Mouse (Mus musculus) limb, embryonic 12.5 days (tissue): ENCODE results near the gene Papss1. TPM values are rescaled to one million over a fixed set of nuclear protein-coding genes. Genes with fewer than 3 reads are reported as not detected.

ENCODE experiments used
- ATAC-seq: fragments of 200-750 bp; cut with Nextera tagmentation; 2 replicates; pipeline ENCODE4 v1.8.0; 2017; ENCODE audit warnings: low read depth, moderate TSS enrichment; ENCODE audit not compliant: insufficient number of reproducible peaks, insufficient read depth, low FRiP score, low TSS enrichment
- H3K27ac ChIP-seq: fragments of 300-500 bp; sonication (generic); 2 replicates; pipeline ENCODE4 v1.5.1; 2016; ENCODE audit warnings: mild to moderate bottlenecking, moderate library complexity
- H3K27me3 ChIP-seq: fragments of 300-500 bp; sonication (generic); 2 replicates; pipeline ENCODE4 v1.6.1; 2016; ENCODE audit warnings: mild to moderate bottlenecking, moderate library complexity
- H3K36me3 ChIP-seq: fragments of 300-500 bp; sonication (generic); 2 replicates; pipeline ENCODE4 v1.6.1; 2016; ENCODE audit warnings: mild to moderate bottlenecking, moderate library complexity
- H3K4me1 ChIP-seq: fragments of 300-500 bp; sonication (generic); replicated peaks from 2 replicates; pipeline ENCODE4 v1.6.1; 2016
- H3K4me2 ChIP-seq: fragments of 300-500 bp; sonication (generic); 2 replicates; pipeline ENCODE4 v1.6.1; 2016; ENCODE audit warnings: mild to moderate bottlenecking, moderate library complexity
- H3K4me3 ChIP-seq: fragments of 300-500 bp; sonication (generic); replicated peaks from 2 replicates; pipeline ENCODE4 v1.5.1; 2016; ENCODE audit warnings: mild to moderate bottlenecking
- H3K9ac ChIP-seq: fragments of 300-500 bp; sonication (generic); replicated peaks from 2 replicates; pipeline ENCODE4 v1.6.1; 2016; ENCODE audit warnings: mild to moderate bottlenecking, moderate library complexity
- H3K9me3 ChIP-seq: fragments of 300-500 bp; sonication (generic); 2 replicates; pipeline ENCODE4 v1.6.1; 2016; ENCODE audit warnings: mild to moderate bottlenecking, moderate library complexity
- WGBS: fragments of 180-500 bp; shearing (Covaris S2); methylation state at CpG from one replicate; pipeline ENCODE4 v1.1.7; 2016; 5-methylcytosine and 5-hydroxymethylcytosine counted together
- polyA plus RNA-seq: library from polyadenylated mRNA; unstranded; fragments of >200 nt; fragmentation: Nextera tagmentation; extraction: Ambion mirVana; gene quantifications from 2 replicates; pipeline ENCODE4 v1.2.1, GENCODE M21; 2016

The Papss1 gene
- polyA plus RNA-seq, 1 experiment from 2014 or later: 129 TPM

DNA sequence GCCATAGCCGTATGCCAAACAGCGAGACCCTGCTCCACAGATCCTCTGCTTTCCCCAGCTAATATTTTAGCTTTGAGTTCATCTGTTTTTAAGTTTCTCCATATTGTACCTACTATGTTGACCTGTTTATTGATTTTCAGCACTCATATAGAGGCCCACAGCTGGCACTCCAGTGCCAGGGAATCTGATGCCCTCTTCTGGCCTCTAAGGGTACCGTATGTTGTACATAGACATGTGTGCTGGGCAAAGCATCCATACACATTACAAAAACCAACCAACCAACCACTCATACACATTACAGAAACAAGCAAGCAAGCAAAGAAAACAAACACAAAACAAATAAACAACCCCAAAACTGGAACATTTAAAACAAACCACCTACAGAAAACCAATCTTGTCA is 22.2 kb downstream of the Papss1 start:
- Histone ChIP-seq H3K4me1 (no peaks in the 10 kb centered on the region), H3K36me3 (peaks cover 94% of the 10 kb centered on the region), H3K9ac (no peak overlapping the region), H3K27me3 (no peaks in the 10 kb centered on the region), H3K4me2 (no peak overlapping the region), H3K9me3 (no peaks in the 10 kb centered on the region), H3K4me3 (no peak overlapping the region), H3K27ac (no peak overlapping the region)
- no peak for ATAC-seq
- 89% methylated on average over 3 of the region's 3 CpGs for WGBS

- no peaks in the 10 kb centered on the region for H3K27me3 ChIP-seq
- no peak for ATAC-seq
- no peak overlapping the region for H3K27ac ChIP-seq
- no peaks in the 10 kb centered on the region for H3K9me3 ChIP-seq
- H3K36me3 ChIP-seq: peaks cover 83% of the 10 kb centered on the region
- 96% methylated on average over 10 of the region's 10 CpGs for WGBS
- H3K4me3 ChIP-seq: no peak overlapping the region
- no peaks in the 10 kb centered on the region for H3K4me1 ChIP-seq
- no peak overlapping the region for H3K9ac ChIP-seq
- H3K4me2 ChIP-seq: no peak overlapping the region
These were observed 23.4 kb downstream of the Papss1 start for GRCm38 (mm10) chr3:131587959-131588358.

DNA sequence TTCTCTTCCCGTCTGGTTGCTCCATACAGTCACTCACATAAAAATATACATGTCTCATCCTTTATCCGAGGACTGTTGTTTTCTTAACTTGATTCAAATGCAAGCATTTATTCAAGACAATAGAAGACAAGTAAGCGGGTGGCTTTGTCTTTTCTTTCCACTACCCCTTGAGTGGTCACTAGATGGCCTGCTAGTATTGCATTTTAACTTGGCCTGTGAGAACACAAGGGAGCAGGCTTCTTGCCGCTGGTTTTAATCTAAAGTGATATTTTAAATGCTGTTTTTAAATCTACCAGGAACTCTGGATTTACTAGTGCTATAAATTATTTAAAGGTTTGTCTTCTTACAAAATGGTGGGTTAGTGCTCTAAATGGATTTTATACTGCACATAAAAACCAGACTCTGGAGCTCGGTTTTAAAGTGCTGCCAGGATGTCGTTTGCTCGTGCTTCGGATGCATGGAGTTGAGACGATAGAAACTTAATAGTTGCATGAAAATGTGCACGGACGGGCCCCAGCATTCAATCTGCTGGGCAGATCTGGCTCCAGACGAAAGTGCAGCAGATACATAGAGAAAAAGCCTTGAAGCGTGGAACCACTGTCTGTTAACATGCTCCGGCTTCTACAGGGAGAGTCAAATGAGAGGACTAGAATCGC is 28.7 kb downstream of the Papss1 start:
- H3K27me3 ChIP-seq: no peaks in the 10 kb centered on the region
- H3K4me2 ChIP-seq: peak overlapping the region; percentile 10; the same call in 1 of the 2 replicates
- WGBS: 40% methylated on average over 15 of the region's 15 CpGs
- H3K4me1 ChIP-seq: peaks cover 6% of the 10 kb centered on the region; the same call in 1 of the 2 replicates
- no peaks in the 10 kb centered on the region for H3K9me3 ChIP-seq
- no peak overlapping the region for H3K9ac ChIP-seq
- peaks cover 50% of the 10 kb centered on the region for H3K36me3 ChIP-seq
- no peak; the same call in 1 of the 2 replicates for ATAC-seq
- no peak overlapping the region for H3K4me3 ChIP-seq
- peak overlapping the region; percentile 80 for H3K27ac ChIP-seq

DNA sequence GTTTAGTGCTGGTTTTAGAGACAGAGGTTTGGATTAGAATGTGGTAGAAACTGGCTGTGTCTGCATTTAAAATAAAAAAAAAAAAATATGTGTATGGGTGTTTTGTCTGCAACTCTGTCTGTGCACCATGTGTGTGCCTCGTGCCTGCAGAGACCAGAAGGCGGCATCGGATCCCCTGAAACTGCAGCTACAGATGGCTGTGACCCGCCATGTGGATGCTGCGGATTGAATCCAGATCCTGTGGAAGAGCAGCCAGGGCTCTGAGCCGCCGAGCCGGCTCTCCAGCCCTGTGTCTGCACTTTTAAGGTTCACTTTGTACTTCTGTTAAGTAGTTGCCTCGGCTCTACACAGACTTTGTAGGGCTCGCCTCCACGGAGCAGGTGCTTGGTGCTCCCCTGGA is 29.8 kb downstream of the Papss1 start:
- no peak for ATAC-seq
- Histone ChIP-seq H3K4me1 (peaks cover 6% of the 10 kb centered on the region; the same call in 1 of the 2 replicates), H3K4me3 (no peak overlapping the region), H3K27me3 (no peaks in the 10 kb centered on the region), H3K4me2 (no peak overlapping the region), H3K36me3 (peaks cover 39% of the 10 kb centered on the region), H3K9ac (no peak overlapping the region), H3K9me3 (no peaks in the 10 kb centered on the region), H3K27ac (no peak overlapping the region)
- 80% methylated on average over 11 of the region's 11 CpGs for WGBS

DNA sequence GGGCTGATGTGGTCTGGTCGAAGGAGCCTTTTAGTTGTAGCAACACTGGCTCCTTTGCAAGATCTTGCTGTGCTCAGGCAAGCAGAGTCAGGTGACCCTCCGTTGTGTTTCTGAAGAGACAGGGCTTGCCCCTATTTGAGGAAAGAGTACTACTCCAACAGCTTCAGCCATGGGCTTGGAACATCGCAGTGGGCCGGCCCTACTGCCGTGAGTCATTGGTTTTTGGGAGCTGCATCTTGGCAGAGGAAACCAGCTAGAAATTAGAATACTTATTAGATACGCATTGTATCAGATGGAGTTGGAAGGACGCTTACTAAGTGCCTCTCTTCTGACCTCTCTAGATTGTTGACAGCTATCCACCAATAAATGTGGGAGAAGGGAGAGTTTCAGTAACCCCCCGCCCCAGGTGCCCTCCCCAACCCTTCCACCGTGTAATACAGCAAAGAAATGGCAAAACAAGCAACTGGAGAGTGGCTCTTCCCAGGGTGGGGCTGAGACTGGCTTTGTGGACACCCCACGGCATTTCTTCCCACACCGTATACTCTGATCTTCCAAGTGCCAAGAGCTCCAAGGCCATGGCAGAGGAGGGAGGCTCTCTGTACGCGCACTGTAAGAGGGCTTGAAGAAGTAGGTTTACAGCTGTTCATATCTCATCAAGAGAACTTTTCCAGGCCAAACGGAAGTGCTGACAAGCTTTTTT is 31.1 kb downstream of the Papss1 start:
- WGBS: 90% methylated on average over 14 of the region's 14 CpGs

GRCm38 (mm10) chr3:131600726-131601125 is 36.2 kb downstream of the Papss1 start:
- H3K4me2 ChIP-seq: no peak overlapping the region
- H3K27me3 ChIP-seq: no peaks in the 10 kb centered on the region
- H3K9ac ChIP-seq: no peak overlapping the region
- H3K4me3 ChIP-seq: no peak overlapping the region
- H3K36me3 ChIP-seq: peaks cover 54% of the 10 kb centered on the region
- no peak for ATAC-seq
- no peaks in the 10 kb centered on the region for H3K9me3 ChIP-seq
- no peak overlapping the region for H3K27ac ChIP-seq
- WGBS: 89% methylated on average over 11 of the region's 11 CpGs
- H3K4me1 ChIP-seq: peaks cover 5% of the 10 kb centered on the region; the same call in 1 of the 2 replicates

More for the DNA sequence above, 31.1 kb downstream of the Papss1 start:
- no peaks in the 10 kb centered on the region for H3K9me3 ChIP-seq
- H3K27me3 ChIP-seq: no peaks in the 10 kb centered on the region
- H3K4me1 ChIP-seq: peaks cover 6% of the 10 kb centered on the region; the same call in 1 of the 2 replicates
- ATAC-seq: no peak
- H3K36me3 ChIP-seq: peaks cover 34% of the 10 kb centered on the region
- H3K4me2 ChIP-seq: no peak overlapping the region
- H3K9ac ChIP-seq: no peak overlapping the region
- H3K4me3 ChIP-seq: no peak overlapping the region
- H3K27ac ChIP-seq: no peak overlapping the region

DNA sequence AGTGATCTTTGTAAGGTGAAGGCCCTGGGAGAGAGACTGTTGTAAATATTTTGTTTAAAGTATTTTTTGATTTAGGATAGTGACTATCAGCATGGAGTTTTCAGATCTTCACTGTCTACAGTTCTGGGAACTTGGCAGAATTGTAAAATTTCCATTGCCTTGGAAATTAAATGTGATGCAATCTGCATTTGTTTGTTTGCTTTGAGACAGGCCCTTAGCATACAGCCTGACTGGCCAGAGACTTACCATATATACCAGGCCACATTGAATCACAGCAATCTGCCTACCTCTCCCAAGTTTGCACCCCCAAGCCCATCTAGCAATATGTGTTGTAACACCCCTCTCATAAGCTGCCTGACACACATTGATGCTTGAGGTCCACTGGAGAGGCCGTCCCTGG is 36.8 kb downstream of the Papss1 start:
- Histone ChIP-seq H3K4me3 (no peak overlapping the region), H3K36me3 (peaks cover 60% of the 10 kb centered on the region), H3K27ac (no peak overlapping the region), H3K9me3 (no peaks in the 10 kb centered on the region), H3K4me1 (peaks cover 5% of the 10 kb centered on the region; the same call in 1 of the 2 replicates), H3K27me3 (no peaks in the 10 kb centered on the region), H3K4me2 (no peak overlapping the region), H3K9ac (no peak overlapping the region)
- WGBS: 92% methylated on average over 1 of the region's 1 CpGs
- ATAC-seq: no peak

DNA sequence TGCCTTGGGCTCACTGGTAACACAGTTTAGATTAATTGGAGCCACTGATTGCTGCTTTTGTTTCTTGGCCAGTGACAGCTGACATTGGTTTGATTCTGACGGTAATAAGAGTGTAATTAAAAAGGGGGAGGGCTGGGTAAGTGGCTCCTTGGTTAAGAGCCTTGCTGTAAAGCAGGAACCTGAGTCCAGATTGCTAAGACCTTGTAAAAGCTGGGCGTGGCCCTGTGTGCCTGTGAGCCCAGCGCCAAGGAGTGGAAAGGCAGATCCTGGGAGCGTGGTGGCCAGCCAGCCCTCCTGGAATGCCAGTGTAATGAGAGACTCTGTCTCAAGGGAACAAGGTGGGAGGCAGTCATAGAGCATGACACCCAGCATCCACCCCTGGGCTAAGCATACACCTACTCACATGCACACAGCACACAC is 38.4 kb downstream of the Papss1 start:
- Histone ChIP-seq H3K9me3 (no peaks in the 10 kb centered on the region), H3K27me3 (no peaks in the 10 kb centered on the region), H3K9ac (no peak overlapping the region), H3K4me1 (peaks cover 5% of the 10 kb centered on the region; the same call in 1 of the 2 replicates), H3K4me2 (no peak overlapping the region), H3K27ac (no peak overlapping the region), H3K4me3 (no peak overlapping the region), H3K36me3 (peaks cover 69% of the 10 kb centered on the region)
- 39% methylated on average over 4 of the region's 4 CpGs for WGBS
- ATAC-seq: peak; percentile 63; the same call in 1 of the 2 replicates

DNA sequence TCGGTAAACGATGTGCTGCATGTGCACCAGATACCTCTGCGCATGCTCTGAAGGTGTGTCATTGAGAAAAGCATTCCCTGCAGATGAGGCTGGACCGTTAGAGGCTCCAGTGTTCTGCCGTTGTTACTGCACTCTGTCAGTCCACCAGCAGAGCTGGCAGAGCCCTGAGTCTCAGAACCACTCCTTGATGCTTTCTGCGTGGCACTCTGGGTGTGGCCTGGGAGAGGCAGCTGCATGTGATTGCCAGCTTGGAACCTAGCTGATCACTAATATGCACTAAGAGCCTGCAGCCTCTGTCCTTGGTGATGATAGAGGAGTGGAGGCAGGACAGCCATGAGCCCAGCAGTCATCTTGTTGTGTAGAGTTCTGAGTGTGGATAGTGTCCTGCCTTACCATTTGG is 43.5 kb downstream of the Papss1 start:
- Histone ChIP-seq H3K9me3 (no peaks in the 10 kb centered on the region), H3K36me3 (peaks cover 83% of the 10 kb centered on the region), H3K4me1 (peaks cover 6% of the 10 kb centered on the region; the same call in 1 of the 2 replicates), H3K27ac (no peak overlapping the region), H3K4me3 (no peak overlapping the region), H3K9ac (no peak overlapping the region), H3K4me2 (no peak overlapping the region), H3K27me3 (no peaks in the 10 kb centered on the region)
- no peak for ATAC-seq
- WGBS: 92% methylated on average over 6 of the region's 6 CpGs

DNA sequence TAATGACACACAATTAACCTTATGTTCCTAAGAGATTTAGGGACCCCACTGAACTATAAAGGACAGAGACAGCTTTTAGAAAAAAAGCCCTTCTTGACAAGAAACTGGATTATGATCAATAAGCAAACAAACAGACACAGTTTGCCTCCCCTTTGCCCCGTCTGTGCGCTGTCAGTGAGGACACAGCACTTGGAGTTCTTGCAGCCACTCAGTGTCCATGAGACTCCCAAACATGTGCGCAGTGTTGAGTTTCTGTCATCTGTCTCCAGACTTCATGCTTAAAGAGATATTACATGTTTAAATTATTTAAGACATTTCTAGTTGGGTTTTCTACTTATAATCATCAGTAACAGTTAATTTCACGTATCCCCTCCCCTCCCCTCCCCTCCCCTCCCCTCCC is 45.1 kb downstream of the Papss1 start:
- no peak overlapping the region for H3K4me2 ChIP-seq
- H3K27me3 ChIP-seq: no peaks in the 10 kb centered on the region
- no peak overlapping the region for H3K4me3 ChIP-seq
- WGBS: 84% methylated on average over 4 of the region's 4 CpGs
- no peaks in the 10 kb centered on the region for H3K9me3 ChIP-seq
- no peak for ATAC-seq
- peaks cover 17% of the 10 kb centered on the region for H3K4me1 ChIP-seq
- no peak overlapping the region for H3K9ac ChIP-seq
- peaks cover 87% of the 10 kb centered on the region for H3K36me3 ChIP-seq
- H3K27ac ChIP-seq: no peak overlapping the region

- no peak overlapping the region for H3K9ac ChIP-seq
- no peak overlapping the region for H3K4me2 ChIP-seq
- WGBS: 64% methylated on average over 6 of the region's 6 CpGs
- no peak for ATAC-seq
- H3K36me3 ChIP-seq: peaks cover 89% of the 10 kb centered on the region
- no peak overlapping the region for H3K4me3 ChIP-seq
- no peak overlapping the region for H3K27ac ChIP-seq
- no peaks in the 10 kb centered on the region for H3K27me3 ChIP-seq
- no peaks in the 10 kb centered on the region for H3K9me3 ChIP-seq
- peaks cover 17% of the 10 kb centered on the region for H3K4me1 ChIP-seq
These were observed 46.0 kb downstream of the Papss1 start for GRCm38 (mm10) chr3:131610595-131610994.
